Mouse (Mus musculus): ENCODE data around the gene Cdh3. TPM values are rescaled to one million over a fixed set of nuclear protein-coding genes. Genes with fewer than 3 reads are reported as not detected.
A peak's percentile ranks its signal among the peaks of the same experiment; 100 is the strongest.
"Not testable (repeated sequence)": the region's sequence is repeated elsewhere in the genome, so short reads cannot be mapped to it uniquely, and the experiment has no call there.

Cdh3 gene
- total RNA-seq, 2 experiments from 2014 or later = 0.50 to 0.70 TPM

GRCm38 (mm10) chr8:106571551-106572172 lies 61.0 kb downstream of the Cdh3 start:
- no peak for DNase-seq

- DNase-seq = not testable (repeated sequence)
Measured at GRCm38 (mm10) chr8:106572175-106572574, 61.5 kb downstream of the Cdh3 start.

GRCm38 (mm10) chr8:106573168-106573567 lies 62.5 kb downstream of the Cdh3 start, which contains the start of gene Gm10073:
Gene Gm10073 (minus strand): TSS chr8:106573461.
- DNase-seq = not testable (repeated sequence)

GRCm38 (mm10) chr8:106574283-106574682 lies 63.6 kb downstream of the Cdh3 start:
- no peak for DNase-seq

GRCm38 (mm10) chr8:106576849-106577555 lies 66.3 kb downstream of the Cdh3 start:
- DNase-seq = no peak

GRCm38 (mm10) chr8:106579510-106579909 lies 68.8 kb downstream of the Cdh3 start:
- DNase-seq = no peak

GRCm38 (mm10) chr8:106581344-106582088 lies 70.8 kb downstream of the Cdh3 start:
- no peak for DNase-seq

- DNase-seq = no peak
Measured at GRCm38 (mm10) chr8:106584942-106585670, 74.4 kb downstream of the Cdh3 start.

- DNase-seq = no peak
Measured at GRCm38 (mm10) chr8:106585671-106586037, 75.0 kb downstream of the Cdh3 start.

GRCm38 (mm10) chr8:106586896-106587295 lies 76.2 kb downstream of the Cdh3 start:
- no peak for DNase-seq

GRCm38 (mm10) chr8:106588443-106589431 lies 78.0 kb downstream of the Cdh3 start:
- DNase-seq = no peak

- no peak for DNase-seq
Measured at GRCm38 (mm10) chr8:106592458-106592857, 81.8 kb downstream of the Cdh3 start.

GRCm38 (mm10) chr8:106595623-106596022 lies 84.9 kb downstream of the Cdh3 start:
- not testable (repeated sequence) for DNase-seq

GRCm38 (mm10) chr8:106597067-106597466 lies 86.4 kb downstream of the Cdh3 start:
- DNase-seq = no peak

GRCm38 (mm10) chr8:106599265-106599979 lies 88.7 kb downstream of the Cdh3 start:
- DNase-seq = no peak

GRCm38 (mm10) chr8:106603131-106603819 lies 92.6 kb downstream of the Cdh3 start, which contains the start of gene Cdh1:
Gene Cdh1 (plus strand): TSS chr8:106603351.
- DNase-seq = peak; percentile 28

- DNase-seq = no peak
Measured at GRCm38 (mm10) chr8:106603933-106604332, 93.2 kb downstream of the Cdh3 start.

GRCm38 (mm10) chr8:106605657-106606056 lies 95.0 kb downstream of the Cdh3 start:
- no peak for DNase-seq

- DNase-seq = no peak
Measured at GRCm38 (mm10) chr8:106606121-106606520, 95.4 kb downstream of the Cdh3 start.

All from gastrocnemius, postnatal 10 days (tissue).